Mouse (Mus musculus): ENCODE measurements around the gene Lhfp.

- no peak for TF ChIP-seq CTCF (conservative IDR thresholded peaks at IDR 0.05; ENCODE audit: low read length)
- TF ChIP-seq POU5F1 (IDR thresholded peaks at IDR 0.05; ENCODE audit: borderline replicate concordance, low read length) = no peak
- TF ChIP-seq NANOG (IDR thresholded peaks at IDR 0.05; ENCODE audit: borderline replicate concordance, low read length) = no peak
Measured at GRCm38 (mm10) chr3:53145946-53146345, 104.6 kb downstream of the Lhfp start.

Data from E14TG2a.4 (cell line).